In the genomic region with DNA sequence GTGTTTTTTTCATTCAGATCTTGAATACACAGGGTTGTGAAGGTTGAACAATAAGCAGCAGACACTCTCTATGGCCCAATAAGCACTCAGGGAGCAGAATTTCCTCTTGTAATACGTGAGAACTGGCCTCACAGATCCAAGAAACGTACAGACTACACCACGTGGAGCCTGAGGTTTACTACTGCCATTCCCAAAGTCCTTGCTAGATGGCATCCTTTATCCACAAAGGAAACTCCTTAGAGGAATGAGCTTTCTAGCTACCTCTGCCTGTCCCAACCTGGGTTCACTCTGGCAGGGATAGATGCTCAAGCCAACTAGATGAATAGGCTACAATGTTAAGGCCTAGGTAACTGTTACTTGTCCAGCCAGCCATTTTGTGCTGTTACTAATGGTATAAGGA, we compare ENCODE assay signal across 8 mouse cellular contexts. TPM values are rescaled to one million over a fixed set of nuclear protein-coding genes. Genes with fewer than 3 reads are reported as not detected.
A peak's percentile ranks its signal among the peaks of the same experiment; 100 is the strongest.
DNase-seq lines count a peak whose midpoint lies in the region; ATAC-seq and TF ChIP-seq lines count a peak whose summit lies in the region.

No protein-coding gene starts in this region.

- no peaks in the 10 kb centered on the region for H3K27me3 ChIP-seq in heart, adult 2 months (ENCODE audit: control insufficient read depth, insufficient read depth, low read length)
- H3K27me3 ChIP-seq in E14TG2a.4 (ENCODE audit: insufficient read depth, low read length): no peaks in the 10 kb centered on the region

- no peak for DNase-seq in heart, adult 2 months
- no peak for DNase-seq in heart, postnatal 25 days (ENCODE audit: low spot score)
- peak; percentile 60 for DNase-seq in cerebellum, adult 9-10 months
- peak; percentile 74 for DNase-seq in kidney, adult 9 months
- peak; percentile 78 for DNase-seq in lung, postnatal 36 days
- no peak for DNase-seq in thymus, postnatal 14 days

- intact Hi-C loops in heart, adult 2 months (cut with DNase I): loop anchor here (1.0 kb wide), 1 partner anchor 202 kb away; no protein-coding TSS in a partner anchor
- intact Hi-C loops in heart, postnatal 25 days (cut with DNase I): no loop called here

- H3K9ac ChIP-seq in heart, adult 2 months (ENCODE audit: low read depth, low read length): no peak overlapping the region

- H3K79me2 ChIP-seq in heart, adult 2 months (replicated peaks; ENCODE audit: control insufficient read depth, insufficient read depth, low read length): no peaks in the 10 kb centered on the region

- TF ChIP-seq EP300 in heart, adult 2 months (IDR thresholded peaks at IDR 0.05; ENCODE audit: insufficient read depth, low read depth, low read length): no peak

- H3K4me1 ChIP-seq in heart, adult 2 months (ENCODE audit: control insufficient read depth, insufficient read depth, low read length): no peaks in the 10 kb centered on the region
- H3K4me1 ChIP-seq in E14TG2a.4 (replicated peaks; ENCODE audit: low read depth, low read length): peaks cover 6% of the 10 kb centered on the region

- TF ChIP-seq CTCF in heart, adult 2 months (IDR thresholded peaks at IDR 0.05): peak; percentile 92
- peak; percentile 43 for TF ChIP-seq CTCF in E14TG2a.4 (conservative IDR thresholded peaks at IDR 0.05; ENCODE audit: low read length)

- 4% methylated on average over 3 of the region's 3 CpGs for WGBS in heart, adult 2 months

- TF ChIP-seq POLR2A in heart, adult 2 months (IDR thresholded peaks at IDR 0.05; ENCODE audit: insufficient read depth, low read depth, low read length): no peak

- no peaks in the 10 kb centered on the region for H3K9me3 ChIP-seq in E14TG2a.4 (ENCODE audit: low read length)

- peaks cover 4% of the 10 kb centered on the region for H3K36me3 ChIP-seq in heart, adult 2 months (ENCODE audit: control insufficient read depth, insufficient read depth, low read length)
- no peaks in the 10 kb centered on the region for H3K36me3 ChIP-seq in E14TG2a.4 (ENCODE audit: insufficient read depth, low read length)

- no peak overlapping the region for H3K27ac ChIP-seq in heart, adult 2 months

- no peak for ATAC-seq in erythroblast, adult 5-6 weeks (replicated peaks; ENCODE audit: low FRiP score, poor library complexity, severe bottlenecking)

- H3K4me3 ChIP-seq in heart, adult 2 months: no peak overlapping the region
- H3K4me3 ChIP-seq in E14TG2a.4 (replicated peaks; ENCODE audit: low read length): no peak overlapping the region

RNA-seq across cellular contexts. Expression of gene Grk5, which starts 6.4 kb away (rescaled TPM):
- total RNA-seq in heart, adult 2 months (2021): 10 to 100 TPM; 25.1 to 32.4 TPM
- 4.1 and 9.3 TPM in 2 replicates for polyA plus RNA-seq in heart, adult 2 months (2012; rRNA removed)
- total RNA-seq in heart, postnatal 25 days (2021): 10 to 100 TPM; 20.6 to 25.6 TPM
- total RNA-seq in erythroblast, adult 5-6 weeks (2015; ENCODE audit: low replicate concordance): 2.7 and 12.1 TPM in 2 replicates
- 5.2 and 14.6 TPM in 2 replicates for total RNA-seq in erythroblast, adult 5-6 weeks (2017; ENCODE audit: low replicate concordance)

RNA-seq across cellular contexts. Expression of gene Prdx3, which starts 8.8 kb away (rescaled TPM):
- total RNA-seq in heart, adult 2 months (2021): 100 to 1,000 TPM; 353 to 407 TPM
- 450 and 687 TPM in 2 replicates for polyA plus RNA-seq in heart, adult 2 months (2012; rRNA removed)
- 100 to 1,000 TPM; 362 to 371 TPM for total RNA-seq in heart, postnatal 25 days (2021)
- total RNA-seq in erythroblast, adult 5-6 weeks (2015; ENCODE audit: low replicate concordance): 99.3 and 105 TPM in 2 replicates
- total RNA-seq in erythroblast, adult 5-6 weeks (2017; ENCODE audit: low replicate concordance): 88.4 and 96.3 TPM in 2 replicates

RNA-seq across cellular contexts. Expression of gene Sfxn4, which starts 21.9 kb away (rescaled TPM):
- total RNA-seq in heart, adult 2 months (2021): 1 to 10 TPM; 6.9 to 8.7 TPM
- polyA plus RNA-seq in heart, adult 2 months (2012; rRNA removed): 2.1 and 5.4 TPM in 2 replicates
- 1 to 10 TPM; 6.5 to 7.7 TPM for total RNA-seq in heart, postnatal 25 days (2021)
- total RNA-seq in erythroblast, adult 5-6 weeks (2015; ENCODE audit: low replicate concordance): 7.3 and 11.9 TPM in 2 replicates
- total RNA-seq in erythroblast, adult 5-6 weeks (2017; ENCODE audit: low replicate concordance): 3.5 and 13.2 TPM in 2 replicates

Comparison
In these comparisons a context has a peak if more than half of its experiments do, and no peak if none do; other contexts are left out.
1. DNase-seq: peak in cerebellum, adult 9-10 months (single experiment), kidney, adult 9 months (single experiment) and lung, postnatal 36 days (single experiment); none in heart, adult 2 months (0 of 2), heart, postnatal 25 days (single experiment) and thymus, postnatal 14 days (single experiment).